Mouse (Mus musculus) megakaryocyte, embryonic 14.5 days (primary cell): ENCODE data around the gene Rpl37.

Source experiments
- FLI1 ChIP-seq: IDR thresholded peaks from 2 replicates; pipeline ENCODE4 v1.6.1; 2012; ENCODE audit warnings: low read length, inconsistent platforms, mixed read lengths
- GATA1 ChIP-seq: IDR thresholded peaks from 3 replicates; pipeline ENCODE4 v1.6.1; 2012; ENCODE audit warnings: mixed read lengths, low read length, inconsistent platforms, borderline replicate concordance

DNA sequence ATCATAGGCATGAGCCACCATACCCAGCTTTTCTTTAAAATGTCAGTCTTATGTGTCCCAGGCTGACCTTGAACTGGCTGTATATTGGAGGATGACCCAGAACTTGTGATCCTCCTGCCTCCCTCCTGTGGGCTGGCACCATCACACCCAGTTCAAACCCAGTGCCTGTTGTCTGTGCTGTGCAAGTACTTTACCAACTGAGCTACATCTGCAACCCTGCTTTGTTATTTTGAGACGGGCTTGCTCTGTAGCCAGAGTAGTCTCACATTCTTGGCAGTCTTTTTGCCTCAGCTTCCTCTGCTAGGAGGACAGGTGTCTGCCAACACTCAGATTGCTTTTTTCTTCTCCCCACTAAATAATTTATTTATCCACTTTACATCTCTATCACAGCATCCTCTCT is 40.9 kb downstream of the Rpl37 start:
- TF ChIP-seq GATA1: no peak
- TF ChIP-seq FLI1: no peak
